Mouse (Mus musculus) thymus, postnatal 10 days (tissue): ENCODE results near the gene Smo.
"Not testable (repeated sequence)": the region's sequence is repeated elsewhere in the genome, so short reads cannot be mapped to it uniquely, and the experiment has no call there.

Experiments used
- DNase-seq, 2 experiments: peaks; one replicate each; pipeline ENCODE4 v3.0.0; 2021; ENCODE audit warnings: low spot score in 2 of 2

Gene Smo

GRCm38 (mm10) chr6:29726576-29727200, 8.6 kb upstream of the Smo start:
- no peak for DNase-seq

- DNase-seq = no peak
Measured at GRCm38 (mm10) chr6:29728035-29728434, 7.3 kb upstream of the Smo start.

- no peak for DNase-seq
Measured at GRCm38 (mm10) chr6:29729491-29729890, 5.8 kb upstream of the Smo start.

- DNase-seq = peak; percentile 26 to 34
Measured at GRCm38 (mm10) chr6:29735689-29736451, 567 bp downstream of the Smo start.

- DNase-seq = no peak
Measured at GRCm38 (mm10) chr6:29736610-29737458, 1.5 kb downstream of the Smo start.

GRCm38 (mm10) chr6:29751466-29752152, 16.3 kb downstream of the Smo start:
- no peak for DNase-seq

- no peak for DNase-seq
Measured at GRCm38 (mm10) chr6:29753336-29753735, 18.0 kb downstream of the Smo start.

- DNase-seq = no peak
Measured at GRCm38 (mm10) chr6:29756001-29756400, 20.7 kb downstream of the Smo start.

GRCm38 (mm10) chr6:29756476-29756875, 21.2 kb downstream of the Smo start:
- no peak for DNase-seq

- DNase-seq = peak; percentile 41 to 75
Measured at GRCm38 (mm10) chr6:29758417-29758816, 23.1 kb downstream of the Smo start.

- DNase-seq = no peak
Measured at GRCm38 (mm10) chr6:29759012-29759679, 23.8 kb downstream of the Smo start.

- DNase-seq = not testable (repeated sequence)
Measured at GRCm38 (mm10) chr6:29760397-29760796, 25.1 kb downstream of the Smo start.

GRCm38 (mm10) chr6:29761282-29761681, 26.0 kb downstream of the Smo start:
- no peak for DNase-seq

GRCm38 (mm10) chr6:29762524-29762923, 27.2 kb downstream of the Smo start:
- DNase-seq = no peak

- no peak for DNase-seq
Measured at GRCm38 (mm10) chr6:29766874-29767273, 31.6 kb downstream of the Smo start.

- peak; percentile 94 to 96 for DNase-seq
Measured at GRCm38 (mm10) chr6:29767813-29768660, 32.7 kb downstream of the Smo start, which contains the start of gene Ahcyl2. TSS of gene Ahcyl2 (plus strand) at chr6:29768011.

- peak in 1 of 2 experiments; percentile 55 for DNase-seq
Measured at GRCm38 (mm10) chr6:29768791-29769441, 33.6 kb downstream of the Smo start.

- DNase-seq = no peak
Measured at GRCm38 (mm10) chr6:29770672-29771321, 35.5 kb downstream of the Smo start.

- DNase-seq = no peak
Measured at GRCm38 (mm10) chr6:29772236-29772635, 36.9 kb downstream of the Smo start.
